Mouse (Mus musculus) mesoderm, embryonic 11.5 days (tissue): ENCODE results near the gene Fam114a2.
A peak's percentile ranks its signal among the peaks of the same experiment; 100 is the strongest.
"Not testable (repeated sequence)": the region's sequence is repeated elsewhere in the genome, so short reads cannot be mapped to it uniquely, and the experiment has no call there.

ENCODE experiments used
- DNase-seq: peaks from one replicate; pipeline ENCODE4 v3.0.0-alpha.2; 2012; ENCODE audit warnings: low read depth, low spot score

Gene Fam114a2

DNA sequence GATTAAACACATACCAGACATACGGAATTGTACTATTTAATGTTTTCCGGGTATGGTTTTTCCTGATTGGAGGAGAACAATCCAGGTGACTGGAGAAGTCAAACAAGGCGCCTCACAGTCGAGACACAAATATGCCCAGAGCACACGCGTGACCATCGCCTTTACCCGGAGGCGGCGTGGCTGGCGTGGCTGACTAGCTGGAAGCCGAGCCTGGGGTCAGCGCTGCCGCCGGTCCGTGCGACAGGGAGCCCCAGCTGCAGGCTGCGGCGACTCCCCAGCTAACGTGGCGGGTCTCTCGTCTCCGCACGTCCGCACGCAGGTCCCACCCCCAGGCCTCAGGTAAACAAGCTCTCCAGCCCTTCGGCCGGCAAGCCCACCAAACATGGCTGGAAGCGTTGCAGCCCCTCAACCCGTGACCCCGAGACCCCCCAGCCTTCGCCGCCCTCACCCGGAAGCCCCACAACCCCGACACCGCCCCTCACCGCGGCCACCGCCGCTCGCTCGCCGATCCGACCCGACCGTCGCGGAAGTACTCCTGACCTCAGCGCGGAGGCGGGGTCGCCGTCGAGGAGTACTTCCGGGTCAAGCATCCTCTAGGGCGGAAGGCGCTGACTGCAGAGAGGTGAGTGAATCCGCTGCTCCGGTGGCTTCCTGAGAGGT lies at the start of gene Fam114a2, which contains the start of gene Mfap3:
TSS of gene Fam114a2 (minus strand) at position 527 of the 660 bp plus-strand sequence.
TSS of gene Mfap3 (plus strand) at position 574 of the 660 bp plus-strand sequence.
- DNase-seq = peak; percentile 93

DNA sequence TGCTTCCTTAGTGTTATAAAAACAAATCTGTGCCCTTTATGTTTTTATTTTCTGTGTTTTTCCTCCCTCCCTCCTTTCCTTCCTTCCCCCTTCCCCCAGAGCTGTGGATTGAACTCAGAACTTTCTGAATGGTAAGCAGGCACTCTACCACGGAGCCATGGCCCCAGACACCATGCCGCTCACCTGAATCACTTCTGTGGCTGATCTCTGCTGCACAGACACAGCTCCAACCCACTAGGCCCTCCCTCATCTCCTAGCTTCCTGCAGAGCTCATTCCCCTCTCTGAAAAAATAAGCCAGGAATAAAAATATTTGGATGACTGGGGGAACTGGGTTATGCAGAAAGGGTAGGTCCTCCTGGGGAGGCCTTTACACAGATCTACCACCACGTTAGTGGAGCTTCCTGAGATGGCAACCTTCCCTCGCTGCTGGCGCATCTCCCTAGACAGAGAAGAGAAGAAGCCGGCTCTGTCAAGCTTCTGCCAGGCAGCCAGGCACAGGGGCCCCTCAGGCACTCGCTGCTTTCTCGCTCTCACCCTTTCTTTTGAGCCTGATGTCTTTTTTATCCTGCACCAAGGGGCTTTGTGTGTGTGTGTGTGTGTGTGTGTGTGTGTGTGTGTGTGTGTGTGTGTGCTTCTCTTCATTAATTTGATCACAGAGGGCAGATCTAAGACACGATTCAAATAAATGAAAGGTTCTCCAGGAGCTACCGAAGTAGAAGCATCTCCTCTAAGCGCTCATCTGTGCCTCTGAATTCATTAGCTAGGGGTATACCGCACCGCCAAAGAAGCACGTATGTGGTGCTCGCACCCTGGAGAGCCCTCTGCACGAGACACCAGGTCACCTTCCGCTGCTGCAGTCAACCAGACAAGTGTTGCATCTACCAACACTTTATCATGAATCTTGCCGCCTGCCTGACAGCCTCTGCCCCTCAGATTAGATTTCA lies 47.9 kb upstream of the Fam114a2 start:
- no peak for DNase-seq

DNA sequence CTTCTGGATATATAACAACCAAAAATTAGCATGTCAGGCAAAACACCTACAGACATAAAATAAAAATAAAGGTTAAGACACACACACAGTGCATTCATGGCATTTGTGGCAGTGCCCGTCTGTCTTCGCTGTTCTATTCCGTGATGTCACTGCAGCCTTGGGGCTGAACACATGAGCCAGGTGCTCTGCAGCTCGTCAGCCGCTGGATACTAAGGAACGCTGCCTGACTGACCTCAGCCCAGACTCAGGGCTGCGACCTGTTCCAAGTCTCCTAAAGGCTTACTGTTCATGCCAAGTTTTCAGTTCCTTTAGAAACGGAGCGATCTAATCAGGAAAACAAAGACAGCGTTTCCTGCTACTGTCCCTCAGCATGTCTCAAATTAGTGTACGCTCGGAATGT lies 46.1 kb upstream of the Fam114a2 start:
- DNase-seq = no peak

DNA sequence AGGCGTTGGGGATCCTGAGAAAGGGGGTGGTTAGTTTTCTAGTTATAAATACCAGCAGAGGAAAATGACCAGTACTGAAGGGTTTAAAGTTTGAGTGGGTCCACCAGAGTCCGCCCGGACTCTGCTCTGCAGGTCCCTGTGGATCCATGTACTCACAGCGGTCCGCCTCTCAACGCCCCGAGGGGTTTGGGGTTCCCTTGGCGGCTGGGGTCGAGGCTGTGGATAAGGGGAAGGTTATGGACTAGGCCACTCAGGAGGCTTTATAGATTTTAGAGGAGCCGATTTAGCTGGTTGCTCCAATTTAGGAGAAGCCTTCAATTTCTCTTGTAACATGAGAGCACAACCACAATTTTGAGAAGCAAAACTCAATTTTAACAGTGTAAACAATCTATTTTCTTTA lies 39.5 kb upstream of the Fam114a2 start:
- not testable (repeated sequence) for DNase-seq

GRCm38 (mm10) chr11:57553015-57553780 lies 34.8 kb upstream of the Fam114a2 start:
- DNase-seq = no peak

- DNase-seq = no peak
These were observed 32.6 kb upstream of the Fam114a2 start for GRCm38 (mm10) chr11:57551016-57551415.

DNA sequence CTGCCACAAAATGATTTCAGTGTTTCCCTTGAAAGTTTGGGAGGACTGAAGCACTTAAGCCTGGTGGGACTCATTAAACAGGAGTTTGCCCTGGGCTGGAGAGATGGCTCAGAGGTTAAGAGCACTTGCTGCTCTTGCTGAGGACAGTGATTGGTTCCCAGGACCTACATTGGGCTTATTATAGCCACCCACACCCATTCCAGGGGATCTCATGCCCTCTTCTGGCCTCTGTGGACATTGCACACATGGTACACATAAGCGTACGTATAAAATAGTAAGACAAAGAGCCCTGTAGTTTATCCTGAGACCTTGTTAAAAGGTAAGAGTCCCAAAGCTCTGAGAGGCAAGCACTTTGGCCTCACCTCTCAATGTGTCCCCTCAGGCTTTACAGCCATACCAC lies 31.8 kb upstream of the Fam114a2 start:
- no peak for DNase-seq

GRCm38 (mm10) chr11:57548618-57549550 lies 30.5 kb upstream of the Fam114a2 start:
- peak; percentile 91 for DNase-seq

DNA sequence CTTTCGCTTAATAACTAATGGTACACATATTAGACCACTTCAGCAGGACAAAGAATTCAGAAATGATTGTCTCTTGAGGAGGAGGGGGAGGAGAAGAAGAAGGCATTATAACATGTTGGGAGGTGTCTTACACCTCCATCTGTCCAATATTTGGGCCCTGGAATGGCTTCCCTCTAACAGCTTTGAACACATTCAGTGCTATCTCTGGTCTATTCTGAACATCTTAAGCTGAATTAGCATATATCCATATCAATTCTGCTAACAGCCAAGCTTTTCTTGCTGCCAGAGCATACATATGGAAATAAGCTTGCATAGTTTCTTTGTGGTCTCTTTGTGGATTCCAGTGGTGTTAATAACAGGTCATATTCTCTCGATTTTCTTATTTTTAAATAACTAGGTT lies 22.3 kb upstream of the Fam114a2 start:
- DNase-seq = no peak

- DNase-seq = no peak
These were observed 21.5 kb upstream of the Fam114a2 start for GRCm38 (mm10) chr11:57539841-57540418.

DNA sequence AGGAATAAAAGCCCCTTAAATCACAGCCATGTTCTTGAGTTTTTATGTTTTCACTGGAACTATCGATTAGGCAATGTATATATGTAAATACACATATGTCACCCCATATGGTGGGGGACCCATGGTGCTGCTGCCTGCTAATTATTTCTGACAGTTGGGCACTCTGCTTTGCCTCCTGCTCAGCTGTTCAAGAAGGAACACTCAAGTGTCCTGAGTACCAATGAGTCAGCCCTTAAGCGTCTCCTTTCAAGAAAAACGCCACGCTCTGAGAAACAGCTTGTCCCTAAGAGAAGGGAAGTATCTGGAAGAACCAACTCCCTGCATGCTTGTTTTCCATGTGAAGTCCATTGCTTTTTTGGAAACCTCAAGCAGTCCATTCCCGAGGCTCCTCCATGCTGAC lies 17.5 kb upstream of the Fam114a2 start:
- no peak for DNase-seq

- DNase-seq = no peak
These were observed 13.9 kb upstream of the Fam114a2 start for GRCm38 (mm10) chr11:57532306-57532705.

- peak; percentile 34 for DNase-seq
These were observed 13.0 kb upstream of the Fam114a2 start for GRCm38 (mm10) chr11:57531300-57531950.

DNA sequence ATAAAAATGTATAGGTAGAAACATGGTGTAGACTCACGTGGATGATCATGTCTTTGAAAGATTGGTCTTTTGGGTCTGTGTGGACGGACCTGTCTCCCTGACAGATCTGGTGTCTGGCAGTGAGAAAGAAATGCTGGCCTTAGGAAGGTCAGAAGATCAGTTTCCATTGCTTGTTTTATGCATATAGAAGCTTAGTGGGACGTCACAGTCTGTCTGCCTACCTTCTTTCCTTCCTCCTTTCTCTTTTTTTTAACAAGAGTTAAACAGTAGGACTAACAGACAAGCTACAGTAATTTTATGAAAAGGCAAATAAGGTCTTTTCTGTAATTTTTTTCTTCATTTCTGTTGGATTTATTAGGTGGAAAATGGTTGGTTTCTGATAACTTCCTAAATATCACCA lies 10.7 kb upstream of the Fam114a2 start:
- DNase-seq = no peak

DNA sequence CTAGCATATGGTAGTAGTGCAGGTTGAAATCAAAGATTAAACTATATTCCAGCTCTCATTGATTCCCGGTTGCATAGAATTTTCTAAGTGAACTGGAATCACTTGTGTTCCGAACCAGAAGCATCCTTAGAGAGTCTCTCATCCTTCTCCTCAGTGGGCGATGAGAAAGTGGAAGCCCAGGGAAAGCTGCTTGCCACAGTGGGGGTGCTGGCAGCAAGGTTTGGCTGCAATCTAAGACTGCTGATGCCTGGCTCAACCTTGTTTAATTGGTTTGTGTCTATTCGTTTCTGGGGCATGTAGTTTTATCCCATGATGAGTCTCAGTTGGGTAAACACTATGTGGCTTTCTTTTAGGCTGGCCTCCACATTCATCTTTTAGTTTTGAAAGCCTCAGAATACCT lies 9.1 kb upstream of the Fam114a2 start:
- DNase-seq = no peak

GRCm38 (mm10) chr11:57525900-57526299 lies 7.5 kb upstream of the Fam114a2 start:
- no peak for DNase-seq

- DNase-seq = no peak
These were observed 6.2 kb upstream of the Fam114a2 start for GRCm38 (mm10) chr11:57524597-57524996.

GRCm38 (mm10) chr11:57523418-57523817 lies 5.0 kb upstream of the Fam114a2 start:
- DNase-seq = no peak

DNA sequence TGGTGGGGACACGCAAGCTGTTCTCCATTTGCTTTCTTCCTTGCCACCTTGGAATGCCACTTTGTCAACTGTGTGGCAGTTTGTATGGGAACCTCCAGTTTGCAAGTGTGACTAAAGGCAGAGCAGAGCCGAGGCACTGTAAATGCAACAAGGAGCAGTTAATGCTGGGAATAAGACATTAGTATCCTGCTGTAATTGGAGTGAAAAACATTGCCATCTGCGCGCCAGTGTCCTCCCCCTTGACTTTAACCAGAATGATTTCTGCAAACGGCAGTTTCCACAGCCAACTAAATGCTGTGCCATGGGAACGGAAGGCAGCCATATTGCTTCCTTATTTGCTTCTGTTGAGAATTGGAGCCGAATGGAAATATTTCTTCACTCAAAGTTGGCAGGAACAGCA lies 3.6 kb upstream of the Fam114a2 start:
- DNase-seq = no peak

GRCm38 (mm10) chr11:57521206-57521605 lies 2.8 kb upstream of the Fam114a2 start:
- DNase-seq = no peak
